Mouse (Mus musculus): ENCODE measurements at regions not wholly inside any gene's neighbourhood (a gene's known extent, or its start where the extent isn't known, plus 50 kb on each side); places are given as distances from the start of the nearest gene placed in this dataset.

GRCm38 (mm10) chr10:117541487-117541886 is 87.8 kb upstream of the Cpm start:
- no peak for DNase-seq

GRCm38 (mm10) chr10:117540747-117541398 is 88.4 kb upstream of the Cpm start:
- no peak for DNase-seq

GRCm38 (mm10) chr10:117540112-117540594 is 89.1 kb upstream of the Cpm start:
- DNase-seq: no peak

GRCm38 (mm10) chr10:117539532-117539931 is 89.8 kb upstream of the Cpm start:
- DNase-seq: no peak

GRCm38 (mm10) chr10:117538725-117539124 is 90.6 kb upstream of the Cpm start:
- DNase-seq: no peak

GRCm38 (mm10) chr10:117536769-117537599 is 92.3 kb upstream of the Cpm start:
- no peak for DNase-seq

GRCm38 (mm10) chr10:117535843-117536242 is 93.5 kb upstream of the Cpm start:
- no peak for DNase-seq

GRCm38 (mm10) chr10:117534992-117535719 is 94.1 kb upstream of the Cpm start:
- DNase-seq: no peak

GRCm38 (mm10) chr10:117534478-117534877 is 94.8 kb upstream of the Cpm start:
- no peak for DNase-seq

GRCm38 (mm10) chr10:117533541-117534386 is 95.5 kb upstream of the Cpm start:
- no peak for DNase-seq

- no peak for DNase-seq
Measured at GRCm38 (mm10) chr10:117532750-117533540, 96.4 kb upstream of the Cpm start.

GRCm38 (mm10) chr10:117531798-117532747 is 97.2 kb upstream of the Cpm start:
- no peak for DNase-seq

- no peak for DNase-seq
Measured at GRCm38 (mm10) chr10:117530859-117531602, 98.3 kb upstream of the Cpm start.

GRCm38 (mm10) chr10:117530007-117530858 is 99.1 kb upstream of the Cpm start:
- DNase-seq: no peak

GRCm38 (mm10) chr10:117529269-117530006 is 99.9 kb upstream of the Cpm start:
- no peak for DNase-seq

GRCm38 (mm10) chr10:117528575-117529268 is 100.6 kb upstream of the Cpm start:
- no peak for DNase-seq

- no peak for DNase-seq
Measured at GRCm38 (mm10) chr10:117527979-117528378, 101.3 kb upstream of the Cpm start.
